Mouse (Mus musculus): ENCODE results near the gene Dct. TPM values are rescaled to one million over a fixed set of nuclear protein-coding genes. Genes with fewer than 3 reads are reported as not detected.

Dct gene
- polyA plus RNA-seq, 1 experiment from 2014 or later, result 0.62 TPM

GRCm38 (mm10) chr14:118027564-118027963, 24.5 kb downstream of the Dct start:
- no peak overlapping the region for H3K4me3 ChIP-seq (replicated peaks; ENCODE audit: low read depth, low read length)
- H3K4me2 ChIP-seq (ENCODE audit: low read length), result no peak overlapping the region
- peaks cover 32% of the 10 kb centered on the region for H3K9me3 ChIP-seq (ENCODE audit: control insufficient read depth, low read length)
- DNase-seq (no peak), ATAC-seq (ENCODE audit: low FRiP score, low TSS enrichment) (no peak)
- H3K27ac ChIP-seq (replicated peaks; ENCODE audit: low read depth, low read length), result no peak overlapping the region
- H3K9ac ChIP-seq (replicated peaks; ENCODE audit: low read length), result no peak overlapping the region
- no peaks in the 10 kb centered on the region for H3K4me1 ChIP-seq (ENCODE audit: control insufficient read depth, insufficient read depth, low read length)
- no peaks in the 10 kb centered on the region for H3K27me3 ChIP-seq (ENCODE audit: control insufficient read depth, insufficient read depth, low read length)
- 91% methylated on average over 3 of the region's 3 CpGs for WGBS
- H3K36me3 ChIP-seq (ENCODE audit: control insufficient read depth, insufficient read depth, low read length), result no peaks in the 10 kb centered on the region

DNA sequence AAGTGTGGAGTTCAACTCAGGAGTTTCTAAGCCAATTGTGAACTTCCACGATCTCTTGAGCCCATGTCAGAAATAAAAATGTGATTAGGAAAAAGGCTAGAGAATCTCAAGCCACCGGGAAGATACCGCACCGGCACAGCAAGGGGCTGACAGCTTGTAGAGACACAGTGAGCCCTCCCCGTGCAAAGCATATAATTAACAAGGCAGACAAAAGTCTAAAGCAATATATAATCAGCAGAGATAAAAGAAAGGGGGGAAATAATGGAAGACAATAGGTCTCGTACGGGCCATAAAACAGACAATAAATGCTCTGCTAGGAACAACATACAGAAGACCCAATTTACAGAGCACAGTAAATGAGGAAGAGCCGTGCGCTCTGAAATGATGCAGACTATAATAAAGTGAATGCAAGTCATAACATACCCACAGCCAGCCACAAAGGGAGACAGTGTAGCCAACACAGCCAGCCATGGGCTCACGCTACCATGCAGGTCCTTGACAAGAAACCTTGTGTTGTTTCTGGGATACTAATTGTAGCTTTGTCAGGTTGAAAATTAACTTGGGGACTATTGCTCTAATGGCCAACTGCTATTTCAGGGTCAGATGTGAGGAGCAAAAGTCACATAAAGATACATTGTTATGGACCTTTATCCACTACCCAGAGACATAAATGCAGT, 30.0 kb downstream of the Dct start:
- H3K9ac ChIP-seq (replicated peaks; ENCODE audit: low read length), result no peak overlapping the region
- DNase-seq (no peak), ATAC-seq (ENCODE audit: low FRiP score, low TSS enrichment) (no peak)
- 60% methylated on average over 10 of the region's 10 CpGs for WGBS
- H3K4me2 ChIP-seq (ENCODE audit: low read length), result no peak overlapping the region
- H3K4me3 ChIP-seq (replicated peaks; ENCODE audit: low read depth, low read length), result no peak overlapping the region
- H3K36me3 ChIP-seq (ENCODE audit: control insufficient read depth, insufficient read depth, low read length), result no peaks in the 10 kb centered on the region
- no peaks in the 10 kb centered on the region for H3K4me1 ChIP-seq (ENCODE audit: control insufficient read depth, insufficient read depth, low read length)
- no peaks in the 10 kb centered on the region for H3K9me3 ChIP-seq (ENCODE audit: control insufficient read depth, low read length)
- H3K27me3 ChIP-seq (ENCODE audit: control insufficient read depth, insufficient read depth, low read length), result no peaks in the 10 kb centered on the region
- H3K27ac ChIP-seq (replicated peaks; ENCODE audit: low read depth, low read length), result no peak overlapping the region

DNA sequence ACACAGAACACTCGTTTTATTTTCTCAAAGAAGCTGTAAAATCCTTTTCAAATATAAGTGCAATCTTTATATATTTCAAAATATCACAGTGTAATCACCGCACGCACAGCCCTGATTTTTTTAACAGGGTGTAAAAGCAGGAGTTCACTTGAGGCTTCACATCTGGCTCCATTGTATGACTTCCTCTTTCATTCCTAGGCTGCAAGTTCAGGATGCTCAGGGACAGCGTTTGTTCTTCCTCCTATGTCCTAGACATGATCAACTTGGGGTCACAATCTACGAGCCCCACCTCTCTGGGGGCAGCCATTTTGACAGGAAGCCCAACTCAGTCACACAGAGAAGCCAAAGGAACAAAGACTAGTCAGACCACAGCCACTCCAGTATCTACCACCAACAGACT, 32.7 kb downstream of the Dct start:
- Histone ChIP-seq H3K27me3 (ENCODE audit: control insufficient read depth, insufficient read depth, low read length) (no peaks in the 10 kb centered on the region), H3K36me3 (ENCODE audit: control insufficient read depth, insufficient read depth, low read length) (no peaks in the 10 kb centered on the region), H3K4me3 (replicated peaks; ENCODE audit: low read depth, low read length) (no peak overlapping the region), H3K27ac (replicated peaks; ENCODE audit: low read depth, low read length) (no peak overlapping the region), H3K9me3 (ENCODE audit: control insufficient read depth, low read length) (no peaks in the 10 kb centered on the region), H3K9ac (replicated peaks; ENCODE audit: low read length) (no peak overlapping the region), H3K4me2 (ENCODE audit: low read length) (no peak overlapping the region), H3K4me1 (ENCODE audit: control insufficient read depth, insufficient read depth, low read length) (no peaks in the 10 kb centered on the region)
- WGBS, result 85% methylated on average over 5 of the region's 5 CpGs
- ATAC-seq (ENCODE audit: low FRiP score, low TSS enrichment) (no peak), DNase-seq (no peak)

DNA sequence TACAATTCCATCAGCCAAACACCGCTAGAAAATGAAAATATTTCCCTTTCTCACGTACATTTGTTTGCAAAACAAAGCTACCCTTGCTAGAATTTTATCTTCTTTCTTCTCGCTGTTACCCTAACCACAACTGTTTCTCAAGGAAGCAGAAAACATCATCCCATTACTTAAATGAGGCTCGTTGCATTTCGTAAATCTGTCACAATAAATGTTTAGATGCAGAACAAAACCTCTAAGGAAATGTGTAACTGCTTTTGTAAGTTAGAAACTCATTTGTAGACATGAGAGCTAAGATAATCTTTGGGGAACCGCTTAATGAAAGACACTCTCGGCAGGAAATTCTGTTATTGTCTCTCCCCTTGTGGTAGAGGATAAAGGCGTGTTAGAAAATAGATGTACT, 38.8 kb downstream of the Dct start:
- no peak overlapping the region for H3K4me3 ChIP-seq (replicated peaks; ENCODE audit: low read depth, low read length)
- ATAC-seq (ENCODE audit: low FRiP score, low TSS enrichment) (no peak), DNase-seq (no peak)
- WGBS, result 62% methylated on average over 8 of the region's 8 CpGs
- no peak overlapping the region for H3K27ac ChIP-seq (replicated peaks; ENCODE audit: low read depth, low read length)
- H3K9me3 ChIP-seq (ENCODE audit: control insufficient read depth, low read length), result no peaks in the 10 kb centered on the region
- no peaks in the 10 kb centered on the region; the same call in 1 of the 2 replicates for H3K27me3 ChIP-seq (ENCODE audit: control insufficient read depth, insufficient read depth, low read length)
- no peaks in the 10 kb centered on the region for H3K36me3 ChIP-seq (ENCODE audit: control insufficient read depth, insufficient read depth, low read length)
- no peak overlapping the region for H3K4me2 ChIP-seq (ENCODE audit: low read length)
- H3K4me1 ChIP-seq (ENCODE audit: control insufficient read depth, insufficient read depth, low read length), result no peaks in the 10 kb centered on the region
- no peak overlapping the region for H3K9ac ChIP-seq (replicated peaks; ENCODE audit: low read length)

DNA sequence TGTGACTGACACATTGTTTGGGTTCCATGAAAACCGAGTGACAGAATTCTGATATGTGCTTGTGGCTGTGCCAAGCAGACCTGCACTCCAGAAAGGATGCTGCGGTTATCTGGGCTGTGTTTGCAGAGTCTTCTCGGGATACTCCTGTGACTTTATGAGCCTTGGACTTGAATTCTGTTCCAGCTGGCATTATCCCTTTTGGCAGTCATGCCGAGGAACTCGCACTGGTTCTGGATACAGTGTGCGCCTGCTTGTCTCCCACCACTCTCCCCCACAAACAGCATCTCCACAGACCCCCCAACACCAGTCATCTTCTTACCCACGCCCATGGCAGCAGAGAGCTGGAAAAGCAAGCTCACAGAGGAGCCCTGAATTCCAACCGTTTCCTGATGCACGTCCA, 42.5 kb downstream of the Dct start:
- no peak overlapping the region for H3K4me3 ChIP-seq (replicated peaks; ENCODE audit: low read depth, low read length)
- H3K9me3 ChIP-seq (ENCODE audit: control insufficient read depth, low read length), result no peaks in the 10 kb centered on the region
- ATAC-seq (ENCODE audit: low FRiP score, low TSS enrichment), result no peak
- no peaks in the 10 kb centered on the region for H3K36me3 ChIP-seq (ENCODE audit: control insufficient read depth, insufficient read depth, low read length)
- no peak overlapping the region for H3K4me2 ChIP-seq (ENCODE audit: low read length)
- H3K27ac ChIP-seq (replicated peaks; ENCODE audit: low read depth, low read length), result no peak overlapping the region
- 78% methylated on average over 9 of the region's 9 CpGs for WGBS
- DNase-seq, result no peak
- no peaks in the 10 kb centered on the region; the same call in 1 of the 2 replicates for H3K27me3 ChIP-seq (ENCODE audit: control insufficient read depth, insufficient read depth, low read length)
- no peak overlapping the region for H3K9ac ChIP-seq (replicated peaks; ENCODE audit: low read length)
- no peaks in the 10 kb centered on the region for H3K4me1 ChIP-seq (ENCODE audit: control insufficient read depth, insufficient read depth, low read length)

GRCm38 (mm10) chr14:118005697-118006096, 46.3 kb downstream of the Dct start:
- ATAC-seq (ENCODE audit: low FRiP score, low TSS enrichment) (no peak), DNase-seq (peak; percentile 86)
- no peaks in the 10 kb centered on the region for H3K9me3 ChIP-seq (ENCODE audit: control insufficient read depth, low read length)
- no peak overlapping the region for H3K4me3 ChIP-seq (replicated peaks; ENCODE audit: low read depth, low read length)
- peaks cover 18% of the 10 kb centered on the region for H3K4me1 ChIP-seq (ENCODE audit: control insufficient read depth, insufficient read depth, low read length)
- no peak overlapping the region for H3K27ac ChIP-seq (replicated peaks; ENCODE audit: low read depth, low read length)
- H3K27me3 ChIP-seq (ENCODE audit: control insufficient read depth, insufficient read depth, low read length), result no peaks in the 10 kb centered on the region; the same call in 1 of the 2 replicates
- H3K9ac ChIP-seq (replicated peaks; ENCODE audit: low read length), result no peak overlapping the region
- 16% methylated on average over 5 of the region's 5 CpGs for WGBS
- no peak overlapping the region for H3K4me2 ChIP-seq (ENCODE audit: low read length)
- H3K36me3 ChIP-seq (ENCODE audit: control insufficient read depth, insufficient read depth, low read length), result no peaks in the 10 kb centered on the region

GRCm38 (mm10) chr14:118004434-118004833, 47.6 kb downstream of the Dct start:
- no peak overlapping the region for H3K4me3 ChIP-seq (replicated peaks; ENCODE audit: low read depth, low read length)
- no peak overlapping the region for H3K9ac ChIP-seq (replicated peaks; ENCODE audit: low read length)
- H3K9me3 ChIP-seq (ENCODE audit: control insufficient read depth, low read length), result no peaks in the 10 kb centered on the region
- H3K27me3 ChIP-seq (ENCODE audit: control insufficient read depth, insufficient read depth, low read length), result no peaks in the 10 kb centered on the region
- no peaks in the 10 kb centered on the region for H3K36me3 ChIP-seq (ENCODE audit: control insufficient read depth, insufficient read depth, low read length)
- no peak overlapping the region for H3K27ac ChIP-seq (replicated peaks; ENCODE audit: low read depth, low read length)
- H3K4me2 ChIP-seq (ENCODE audit: low read length), result no peak overlapping the region
- 95% methylated on average over 10 of the region's 10 CpGs for WGBS
- H3K4me1 ChIP-seq (ENCODE audit: control insufficient read depth, insufficient read depth, low read length), result peaks cover 18% of the 10 kb centered on the region
- no peak for DNase-seq
- no peak for ATAC-seq (ENCODE audit: low FRiP score, low TSS enrichment)

- Histone ChIP-seq H3K9me3 (ENCODE audit: control insufficient read depth, low read length) (no peaks in the 10 kb centered on the region), H3K9ac (replicated peaks; ENCODE audit: low read length) (no peak overlapping the region), H3K4me1 (ENCODE audit: control insufficient read depth, insufficient read depth, low read length) (no peaks in the 10 kb centered on the region), H3K36me3 (ENCODE audit: control insufficient read depth, insufficient read depth, low read length) (no peaks in the 10 kb centered on the region), H3K4me2 (ENCODE audit: low read length) (no peak overlapping the region), H3K27ac (replicated peaks; ENCODE audit: low read depth, low read length) (no peak overlapping the region), H3K4me3 (replicated peaks; ENCODE audit: low read depth, low read length) (no peak overlapping the region), H3K27me3 (ENCODE audit: control insufficient read depth, insufficient read depth, low read length) (no peaks in the 10 kb centered on the region)
- DNase-seq (no peak), ATAC-seq (ENCODE audit: low FRiP score, low TSS enrichment) (no peak)
- WGBS, result 92% methylated on average over 6 of the region's 6 CpGs
Observed at GRCm38 (mm10) chr14:117993845-117994244, 58.2 kb downstream of the Dct start.

GRCm38 (mm10) chr14:117992600-117993256, 59.3 kb downstream of the Dct start:
- Histone ChIP-seq H3K27ac (replicated peaks; ENCODE audit: low read depth, low read length) (no peak overlapping the region), H3K4me2 (ENCODE audit: low read length) (no peak overlapping the region), H3K36me3 (ENCODE audit: control insufficient read depth, insufficient read depth, low read length) (no peaks in the 10 kb centered on the region), H3K4me3 (replicated peaks; ENCODE audit: low read depth, low read length) (no peak overlapping the region), H3K9me3 (ENCODE audit: control insufficient read depth, low read length) (no peaks in the 10 kb centered on the region), H3K4me1 (ENCODE audit: control insufficient read depth, insufficient read depth, low read length) (no peaks in the 10 kb centered on the region), H3K27me3 (ENCODE audit: control insufficient read depth, insufficient read depth, low read length) (no peaks in the 10 kb centered on the region), H3K9ac (replicated peaks; ENCODE audit: low read length) (no peak overlapping the region)
- WGBS, result 83% methylated on average over 8 of the region's 8 CpGs
- no peak for ATAC-seq (ENCODE audit: low FRiP score, low TSS enrichment)
- DNase-seq, result no peak
